Mouse (Mus musculus) heart, embryonic 15.5 days (tissue): ENCODE measurements around the gene Adamts18. TPM values are rescaled to one million over a fixed set of nuclear protein-coding genes. Genes with fewer than 3 reads are reported as not detected.

Experiments used
- ATAC-seq: fragments of 200-750 bp; cut with Nextera tagmentation; replicated peaks from 2 replicates; pipeline ENCODE4 v1.8.0; 2017; ENCODE audit warnings: low read depth, moderate TSS enrichment; ENCODE audit not compliant: insufficient number of reproducible peaks, insufficient read depth, low FRiP score
- H3K27ac ChIP-seq: fragments of 300-500 bp; sonication (generic); 2 replicates; pipeline ENCODE4 v1.5.1; 2015; ENCODE audit warnings: mild to moderate bottlenecking, inconsistent platforms
- H3K27me3 ChIP-seq: fragments of 300-500 bp; sonication (generic); 2 replicates; pipeline ENCODE4 v1.6.1; 2015; ENCODE audit warnings: inconsistent platforms
- H3K36me3 ChIP-seq: fragments of 300-500 bp; sonication (generic); 2 replicates; pipeline ENCODE4 v1.6.1; 2015; ENCODE audit warnings: mild to moderate bottlenecking, inconsistent platforms
- H3K4me1 ChIP-seq: fragments of 300-500 bp; sonication (generic); replicated peaks from 2 replicates; pipeline ENCODE4 v1.6.1; 2015; ENCODE audit warnings: inconsistent platforms
- H3K4me2 ChIP-seq: fragments of 300-500 bp; sonication (generic); 2 replicates; pipeline ENCODE4 v1.6.1; 2015; ENCODE audit warnings: inconsistent platforms, mild to moderate bottlenecking, moderate library complexity
- H3K4me3 ChIP-seq: fragments of 300-500 bp; sonication (generic); 2 replicates; pipeline ENCODE4 v1.5.1; 2015; ENCODE audit warnings: mild to moderate bottlenecking, inconsistent platforms
- H3K9ac ChIP-seq: fragments of 300-500 bp; sonication (generic); 2 replicates; pipeline ENCODE4 v1.6.1; 2015; ENCODE audit warnings: mild to moderate bottlenecking, inconsistent platforms
- H3K9me3 ChIP-seq: fragments of 300-500 bp; sonication (generic); replicated peaks from 2 replicates; pipeline ENCODE4 v1.6.1; 2016; ENCODE audit warnings: inconsistent platforms
- WGBS: fragments of 180-500 bp; shearing (Covaris S2); methylation state at CpG from one replicate; pipeline ENCODE4 v1.1.7; 2015; ENCODE audit warnings: mixed read lengths; 5-methylcytosine and 5-hydroxymethylcytosine counted together
- polyA plus RNA-seq: library from polyadenylated mRNA; unstranded; fragments of >200 nt; fragmentation: Nextera tagmentation; extraction: Ambion mirVana; gene quantifications from 2 replicates; pipeline ENCODE4 v1.2.1, GENCODE M21; 2015

Gene Adamts18
- polyA plus RNA-seq: 0.88 and 2.0 TPM in 2 replicates

DNA sequence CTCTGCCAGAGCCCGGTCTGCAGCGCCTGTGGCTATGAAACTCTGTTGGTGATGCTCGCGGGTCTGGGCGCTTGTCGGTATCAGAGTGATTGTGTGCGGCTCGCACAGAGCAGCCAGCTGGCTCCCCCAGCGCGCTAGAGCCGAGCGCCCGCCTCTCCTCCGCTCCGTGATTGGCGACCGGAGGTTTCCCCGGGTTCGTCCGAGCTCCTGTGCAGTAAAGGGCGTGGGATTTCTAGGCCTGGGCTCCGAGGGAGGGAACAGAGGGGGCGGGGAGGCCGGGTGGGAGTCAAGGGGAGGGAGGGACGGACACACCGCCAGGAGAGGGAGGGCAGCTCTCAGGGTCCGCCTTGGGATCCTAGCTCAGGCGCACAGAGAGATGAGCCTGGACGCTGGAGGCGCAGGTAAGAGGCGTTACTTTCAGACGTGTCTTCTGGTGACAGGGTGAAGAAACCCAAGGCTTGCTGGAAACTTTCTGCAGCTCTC is at the start of gene Adamts18:
Gene Adamts18 (minus strand): TSS at position 86 of the 483 bp plus-strand sequence.
- ATAC-seq: 0 out of 2 replicates have a peak, but pooled peaks have one; percentile 27
- H3K9ac ChIP-seq: peak within 1 kb of the TSS; percentile 9; the same call in 1 of the 2 replicates
- WGBS: under 1% methylated on average over 32 of the region's 32 CpGs

DNA sequence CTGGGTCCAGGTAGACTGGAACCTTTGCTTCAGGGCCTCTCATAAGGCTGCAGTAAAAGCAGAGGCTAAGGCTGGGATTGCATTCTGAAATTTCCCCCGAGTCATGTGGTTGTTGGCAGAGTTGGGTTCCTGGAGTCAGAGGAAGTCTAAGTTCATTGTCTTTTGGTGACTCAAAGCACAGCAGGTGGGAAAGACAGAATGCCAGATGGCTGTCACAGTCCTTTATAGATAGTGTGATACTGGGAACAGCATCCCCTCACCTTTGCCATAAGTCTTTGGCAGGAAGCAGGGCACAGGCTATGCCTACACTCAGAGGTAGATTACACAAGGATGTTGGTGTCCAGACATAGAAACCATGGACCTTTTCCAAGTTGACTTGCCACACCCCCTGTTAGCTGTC is 47.9 kb upstream of the Adamts18 start:
- 59% methylated on average over 1 of the region's 1 CpGs for WGBS
- no peak for ATAC-seq

More for the DNA sequence above, at the start of gene Adamts18:
- H3K4me3 ChIP-seq: peak within 1 kb of the TSS; percentile 52
- H3K36me3 ChIP-seq: no peaks in the 10 kb centered on the region
- H3K4me2 ChIP-seq: peak within 1 kb of the TSS; percentile 88
- H3K4me1 ChIP-seq: peaks cover 17% of the 10 kb centered on the region
- H3K9me3 ChIP-seq: no peaks in the 10 kb centered on the region
- H3K27me3 ChIP-seq: peaks cover 62% of the 10 kb centered on the region
- H3K27ac ChIP-seq: no peak within 1 kb of the TSS

DNA sequence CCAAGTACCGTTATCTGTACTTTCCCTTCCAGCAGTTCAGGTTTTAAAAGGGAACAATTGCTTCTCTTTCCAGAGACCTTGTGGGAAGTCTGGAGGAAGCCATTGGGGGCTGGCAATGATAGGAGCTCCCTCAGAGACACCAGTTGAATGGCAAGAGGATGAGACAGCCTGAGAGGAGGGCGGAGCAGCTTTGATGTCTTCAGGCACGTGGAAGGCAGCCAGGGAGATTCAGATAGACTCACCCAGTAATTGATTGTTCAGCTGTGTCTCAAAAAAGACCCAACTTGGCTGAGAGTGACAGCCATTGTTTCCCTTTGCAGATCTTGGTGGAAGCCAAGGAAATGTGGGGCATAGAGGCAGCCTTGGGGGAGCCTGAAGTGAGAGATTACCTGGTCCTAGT is 42.8 kb upstream of the Adamts18 start:
- Histone ChIP-seq H3K4me3 (no peak overlapping the region), H3K9me3 (no peaks in the 10 kb centered on the region), H3K9ac (no peak overlapping the region), H3K27ac (no peak overlapping the region), H3K27me3 (no peaks in the 10 kb centered on the region), H3K36me3 (no peaks in the 10 kb centered on the region), H3K4me2 (no peak overlapping the region), H3K4me1 (no peaks in the 10 kb centered on the region)
- no peak for ATAC-seq
- 45% methylated on average over 3 of the region's 3 CpGs for WGBS

More for the DNA sequence above, 47.9 kb upstream of the Adamts18 start:
- no peak overlapping the region for H3K4me3 ChIP-seq
- H3K4me1 ChIP-seq: no peaks in the 10 kb centered on the region
- no peaks in the 10 kb centered on the region for H3K36me3 ChIP-seq
- no peaks in the 10 kb centered on the region for H3K9me3 ChIP-seq
- no peak overlapping the region for H3K9ac ChIP-seq
- no peak overlapping the region for H3K27ac ChIP-seq
- H3K4me2 ChIP-seq: no peak overlapping the region
- H3K27me3 ChIP-seq: no peaks in the 10 kb centered on the region

DNA sequence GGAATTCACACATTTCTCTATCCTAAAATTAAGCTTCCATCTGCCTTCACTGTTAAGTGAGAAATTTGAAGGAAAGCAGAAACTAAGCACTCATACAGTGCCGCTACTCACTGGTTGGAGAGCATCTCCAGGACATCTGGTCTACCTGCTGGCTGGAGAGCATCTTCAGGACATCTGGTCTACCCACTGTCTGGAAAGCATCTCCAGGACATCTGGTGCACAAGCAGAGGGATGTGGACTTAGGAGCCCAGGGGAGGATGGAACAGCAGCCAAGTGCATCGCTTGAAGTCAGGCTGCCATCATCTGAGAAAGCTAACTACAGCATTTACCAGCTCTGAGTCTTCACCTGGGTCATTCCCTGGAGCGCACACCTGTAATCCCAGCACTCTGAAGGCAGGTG is 38.0 kb upstream of the Adamts18 start:
- H3K27me3 ChIP-seq: no peaks in the 10 kb centered on the region
- WGBS: 88% methylated on average over 3 of the region's 3 CpGs
- no peak overlapping the region for H3K4me2 ChIP-seq
- H3K4me3 ChIP-seq: no peak overlapping the region
- H3K27ac ChIP-seq: no peak overlapping the region
- no peaks in the 10 kb centered on the region for H3K36me3 ChIP-seq
- no peak overlapping the region for H3K9ac ChIP-seq
- no peaks in the 10 kb centered on the region for H3K4me1 ChIP-seq
- no peak for ATAC-seq
- H3K9me3 ChIP-seq: no peaks in the 10 kb centered on the region

DNA sequence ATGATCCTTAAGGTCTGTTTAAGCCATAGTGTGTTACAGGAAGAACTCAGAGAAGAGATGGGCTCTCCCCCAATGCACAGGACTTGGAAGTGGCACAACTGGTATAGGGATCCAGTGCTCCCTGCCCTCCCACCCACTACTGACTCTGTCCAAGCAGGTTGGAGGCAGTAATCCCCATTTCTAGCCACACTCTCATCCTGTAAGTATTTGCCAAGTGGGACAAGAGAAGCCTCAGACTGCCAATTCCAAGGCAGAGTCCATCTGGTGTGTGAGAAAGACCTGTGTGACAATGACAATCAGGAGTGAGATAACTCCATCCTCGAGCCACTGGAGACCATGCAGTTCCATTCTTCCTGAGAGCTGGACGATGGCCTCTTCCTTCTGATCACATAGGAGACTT is 36.6 kb upstream of the Adamts18 start:
- no peak for ATAC-seq
- 58% methylated on average over 2 of the region's 2 CpGs for WGBS

DNA sequence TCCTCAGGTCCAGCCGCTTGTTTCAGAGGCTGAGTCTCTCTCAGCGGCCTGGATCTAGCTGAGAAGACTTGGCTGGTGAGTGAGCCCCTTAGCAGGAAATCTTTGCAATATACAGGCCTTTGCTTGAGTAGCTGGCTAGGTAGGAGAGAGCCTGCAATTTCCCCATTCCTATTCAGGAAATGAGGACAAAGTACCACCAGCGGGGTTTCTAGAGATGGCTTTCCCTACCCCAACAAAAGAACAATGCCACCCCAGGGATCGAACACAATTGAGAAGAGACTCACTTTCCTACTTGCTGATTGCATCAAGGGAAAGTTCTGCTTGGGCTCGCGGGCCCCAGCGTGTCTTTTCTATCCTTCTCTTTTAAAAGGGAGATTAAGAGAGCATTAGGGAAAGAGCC is 35.5 kb upstream of the Adamts18 start:
- Histone ChIP-seq H3K27me3 (no peaks in the 10 kb centered on the region), H3K9me3 (no peaks in the 10 kb centered on the region), H3K27ac (no peak overlapping the region), H3K36me3 (no peaks in the 10 kb centered on the region), H3K9ac (no peak overlapping the region), H3K4me3 (no peak overlapping the region), H3K4me2 (no peak overlapping the region), H3K4me1 (no peaks in the 10 kb centered on the region)
- ATAC-seq: no peak
- WGBS: 43% methylated on average over 7 of the region's 7 CpGs

More for the DNA sequence above, 36.6 kb upstream of the Adamts18 start:
- H3K9me3 ChIP-seq: no peaks in the 10 kb centered on the region
- no peaks in the 10 kb centered on the region for H3K36me3 ChIP-seq
- H3K4me2 ChIP-seq: no peak overlapping the region
- H3K27ac ChIP-seq: no peak overlapping the region
- H3K4me3 ChIP-seq: no peak overlapping the region
- H3K4me1 ChIP-seq: no peaks in the 10 kb centered on the region
- H3K9ac ChIP-seq: no peak overlapping the region
- H3K27me3 ChIP-seq: no peaks in the 10 kb centered on the region

DNA sequence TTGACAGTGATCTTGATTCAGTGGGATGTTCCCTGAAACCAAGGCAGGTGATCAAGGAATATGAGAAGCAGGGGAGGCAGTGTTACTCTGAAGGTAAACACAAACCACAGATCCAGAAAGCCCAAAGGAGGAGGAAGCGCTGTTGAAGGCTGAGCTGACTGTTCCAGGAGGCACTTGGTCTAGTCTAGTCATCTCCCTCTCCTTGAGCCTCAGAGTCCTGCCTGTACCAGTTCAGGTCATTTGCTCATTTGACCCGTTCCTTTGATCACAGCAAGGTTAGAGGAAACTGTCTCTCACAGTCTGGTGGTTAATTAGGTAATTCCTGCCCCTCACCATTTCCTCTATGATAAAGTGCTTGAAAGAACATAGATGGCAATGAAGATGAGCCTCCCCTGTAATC is 34.0 kb upstream of the Adamts18 start:
- H3K27ac ChIP-seq: no peak overlapping the region
- H3K4me3 ChIP-seq: no peak overlapping the region
- H3K9ac ChIP-seq: no peak overlapping the region
- no peaks in the 10 kb centered on the region for H3K9me3 ChIP-seq
- WGBS: 54% methylated on average over 2 of the region's 2 CpGs
- no peak overlapping the region for H3K4me2 ChIP-seq
- H3K27me3 ChIP-seq: no peaks in the 10 kb centered on the region
- no peak for ATAC-seq
- no peaks in the 10 kb centered on the region for H3K36me3 ChIP-seq
- no peaks in the 10 kb centered on the region for H3K4me1 ChIP-seq

DNA sequence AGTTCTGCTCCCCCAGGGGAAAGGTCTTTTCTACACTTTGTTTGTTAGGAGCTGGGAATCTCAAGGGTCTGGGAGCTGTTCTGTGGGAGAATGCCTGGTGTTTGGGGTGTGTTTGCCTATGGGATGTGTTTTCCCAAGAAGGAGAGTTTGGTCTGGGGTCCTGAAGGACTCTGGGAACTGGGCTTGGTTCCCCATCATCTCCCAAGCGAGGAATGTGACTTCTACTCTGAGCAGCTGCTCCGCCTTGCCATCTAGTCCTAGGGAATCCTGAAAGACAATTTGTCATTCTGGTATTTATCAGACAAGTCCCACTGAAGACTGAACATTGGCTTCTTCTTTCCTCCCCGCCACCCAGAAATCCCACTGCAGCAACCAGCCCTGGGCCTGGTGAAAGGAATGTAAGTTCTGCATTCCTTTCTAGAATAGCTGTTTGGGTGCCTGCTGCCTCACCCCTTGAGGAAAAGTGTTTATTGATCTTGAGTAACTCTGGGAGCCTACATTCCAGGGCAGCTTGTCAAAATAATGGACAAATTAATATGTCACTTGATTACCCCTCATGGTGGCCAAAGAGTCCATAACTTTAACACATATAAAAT is 30.0 kb upstream of the Adamts18 start:
- H3K4me3 ChIP-seq: no peak overlapping the region
- no peak overlapping the region for H3K27ac ChIP-seq
- no peaks in the 10 kb centered on the region for H3K36me3 ChIP-seq
- no peak overlapping the region for H3K4me2 ChIP-seq
- ATAC-seq: no peak
- H3K9me3 ChIP-seq: no peaks in the 10 kb centered on the region
- H3K27me3 ChIP-seq: no peaks in the 10 kb centered on the region
- no peaks in the 10 kb centered on the region for H3K4me1 ChIP-seq
- WGBS: 31% methylated on average over 3 of the region's 3 CpGs
- no peak overlapping the region for H3K9ac ChIP-seq

DNA sequence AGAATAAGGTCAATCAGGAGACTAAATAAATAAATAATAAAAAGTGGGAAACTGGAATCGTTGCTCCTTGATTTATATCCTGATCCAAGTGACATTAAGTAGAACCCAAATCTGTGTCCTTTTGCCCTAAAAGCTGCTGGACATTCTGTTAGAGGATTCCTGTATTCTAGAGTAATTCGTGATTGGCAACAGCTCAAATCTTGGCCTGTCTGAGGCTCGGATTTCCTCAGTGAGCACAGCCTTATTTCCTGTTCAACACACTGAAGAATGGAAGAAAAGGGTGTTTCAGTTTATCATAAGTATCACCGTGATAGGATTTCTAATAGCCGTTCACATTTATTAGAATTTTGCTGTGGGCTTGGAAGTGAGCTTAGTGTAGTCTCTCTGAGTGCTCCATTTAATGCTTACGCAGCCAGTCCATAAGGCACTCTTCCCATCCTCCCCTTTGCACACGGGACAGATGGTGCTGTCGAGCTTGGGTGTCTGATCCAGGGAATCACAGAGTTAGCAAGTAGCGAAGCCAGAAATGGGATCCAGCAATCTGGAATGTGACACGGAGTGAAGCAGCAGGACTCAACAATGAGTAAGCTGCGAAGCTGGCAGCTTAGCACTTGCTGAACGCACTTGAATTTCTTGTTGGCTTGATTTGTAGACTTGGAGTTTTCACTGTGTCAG is 25.0 kb upstream of the Adamts18 start:
- WGBS: 66% methylated on average over 12 of the region's 12 CpGs
- no peak overlapping the region for H3K9ac ChIP-seq
- H3K9me3 ChIP-seq: no peaks in the 10 kb centered on the region
- no peaks in the 10 kb centered on the region for H3K36me3 ChIP-seq
- H3K27me3 ChIP-seq: no peaks in the 10 kb centered on the region
- H3K4me1 ChIP-seq: no peaks in the 10 kb centered on the region
- no peak overlapping the region for H3K27ac ChIP-seq
- H3K4me3 ChIP-seq: no peak overlapping the region
- ATAC-seq: no peak
- no peak overlapping the region for H3K4me2 ChIP-seq

DNA sequence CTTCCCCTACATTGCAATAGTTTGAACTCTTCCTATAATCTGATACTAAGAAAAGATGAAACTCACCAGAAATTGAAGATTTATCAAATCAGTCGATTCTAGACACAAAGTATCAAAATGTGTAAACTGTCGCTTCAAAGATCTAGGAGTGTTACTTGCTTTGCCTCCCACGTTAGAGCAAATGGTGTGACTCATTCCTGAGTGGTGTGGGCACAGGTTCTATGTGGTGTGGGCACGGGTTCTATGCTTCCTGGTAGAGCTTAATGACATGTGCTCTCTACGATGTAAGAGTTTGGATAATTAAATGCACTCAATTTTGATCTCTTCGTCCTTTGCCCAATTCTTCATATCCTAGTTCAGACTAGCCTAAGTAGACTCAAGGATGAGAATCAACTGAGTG is 23.9 kb upstream of the Adamts18 start:
- WGBS: 79% methylated on average over 6 of the region's 6 CpGs
- no peak overlapping the region for H3K4me3 ChIP-seq
- no peak overlapping the region for H3K4me2 ChIP-seq
- H3K9ac ChIP-seq: no peak overlapping the region
- H3K27me3 ChIP-seq: no peaks in the 10 kb centered on the region
- no peak for ATAC-seq
- no peaks in the 10 kb centered on the region for H3K9me3 ChIP-seq
- H3K27ac ChIP-seq: no peak overlapping the region
- no peaks in the 10 kb centered on the region for H3K4me1 ChIP-seq
- no peaks in the 10 kb centered on the region for H3K36me3 ChIP-seq

DNA sequence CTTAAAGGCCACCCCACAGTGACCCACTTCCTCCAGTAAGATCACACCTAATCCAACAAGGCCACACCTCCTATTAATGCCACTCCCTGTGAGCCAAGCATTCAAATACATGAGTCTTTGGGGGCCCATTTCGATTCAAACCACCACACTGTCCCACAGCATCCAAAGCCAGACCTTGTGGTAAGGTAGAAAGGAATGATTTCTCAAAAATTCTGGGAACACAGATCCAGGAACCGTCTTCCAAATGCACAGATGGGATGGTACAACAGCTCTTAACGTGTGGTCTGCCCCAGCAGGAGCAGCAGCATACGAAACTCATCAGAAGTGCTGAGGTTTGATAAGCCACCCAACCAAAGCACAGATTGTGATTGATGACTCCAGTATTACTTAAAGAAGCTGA is 18.0 kb upstream of the Adamts18 start:
- H3K9me3 ChIP-seq: no peaks in the 10 kb centered on the region
- no peak overlapping the region for H3K4me3 ChIP-seq
- no peaks in the 10 kb centered on the region for H3K4me1 ChIP-seq
- no peaks in the 10 kb centered on the region for H3K27me3 ChIP-seq
- H3K27ac ChIP-seq: no peak overlapping the region
- no peak overlapping the region for H3K9ac ChIP-seq
- WGBS: 64% methylated on average over 4 of the region's 4 CpGs
- no peak for ATAC-seq
- H3K4me2 ChIP-seq: no peak overlapping the region
- no peaks in the 10 kb centered on the region for H3K36me3 ChIP-seq
